Mouse (Mus musculus) brain, embryonic 14.5 days (tissue): ENCODE data around the gene Sf3b1. TPM values are rescaled to one million over a fixed set of nuclear protein-coding genes. Genes with fewer than 3 reads are reported as not detected.
A peak's percentile ranks its signal among the peaks of the same experiment; 100 is the strongest.
"Not testable (repeated sequence)": the region's sequence is repeated elsewhere in the genome, so short reads cannot be mapped to it uniquely, and the experiment has no call there.

Experiments used
- DNase-seq: peaks from one replicate; pipeline ENCODE4 v3.0.0-alpha.2; 2011; ENCODE audit warnings: low read depth
- CTCF ChIP-seq: fragments of 200-500 bp; IDR thresholded peaks from 2 replicates; pipeline ENCODE4 v1.5.1; 2012; ENCODE audit warnings: inconsistent platforms, mild to moderate bottlenecking, moderate library complexity, borderline replicate concordance; ENCODE audit not compliant: insufficient read depth, insufficient read length; ENCODE audit errors: extremely low read depth
- POLR2A ChIP-seq: fragments of 200-500 bp; IDR thresholded peaks from 2 replicates; pipeline ENCODE4 v1.6.1; 2012; ENCODE audit warnings: mild to moderate bottlenecking, inconsistent platforms, borderline replicate concordance; ENCODE audit not compliant: poor library complexity, insufficient read depth, insufficient read length, severe bottlenecking; ENCODE audit errors: extremely low read depth
- polyA plus RNA-seq: library from polyadenylated mRNA; depleted of rRNA; stranded (reverse); fragments of >200 nt; gene quantifications from 2 replicates; pipeline ENCODE4 v1.2.3, GENCODE M21; 2012; rRNA removed

Gene Sf3b1
- polyA plus RNA-seq, result 211 and 222 TPM in 2 replicates

GRCm38 (mm10) chr1:55027253-55027801 lies at the start of gene Sf3b1:
Gene Sf3b1 (minus strand): TSS chr1:55027481.
- TF ChIP-seq POLR2A (no peak; the same call in 1 of the 2 replicates), CTCF (no peak)
- peak; percentile 99 for DNase-seq

GRCm38 (mm10) chr1:55076395-55076743 lies 49.1 kb upstream of the Sf3b1 start:
- no peak for TF ChIP-seq CTCF
- no peak for DNase-seq

DNA sequence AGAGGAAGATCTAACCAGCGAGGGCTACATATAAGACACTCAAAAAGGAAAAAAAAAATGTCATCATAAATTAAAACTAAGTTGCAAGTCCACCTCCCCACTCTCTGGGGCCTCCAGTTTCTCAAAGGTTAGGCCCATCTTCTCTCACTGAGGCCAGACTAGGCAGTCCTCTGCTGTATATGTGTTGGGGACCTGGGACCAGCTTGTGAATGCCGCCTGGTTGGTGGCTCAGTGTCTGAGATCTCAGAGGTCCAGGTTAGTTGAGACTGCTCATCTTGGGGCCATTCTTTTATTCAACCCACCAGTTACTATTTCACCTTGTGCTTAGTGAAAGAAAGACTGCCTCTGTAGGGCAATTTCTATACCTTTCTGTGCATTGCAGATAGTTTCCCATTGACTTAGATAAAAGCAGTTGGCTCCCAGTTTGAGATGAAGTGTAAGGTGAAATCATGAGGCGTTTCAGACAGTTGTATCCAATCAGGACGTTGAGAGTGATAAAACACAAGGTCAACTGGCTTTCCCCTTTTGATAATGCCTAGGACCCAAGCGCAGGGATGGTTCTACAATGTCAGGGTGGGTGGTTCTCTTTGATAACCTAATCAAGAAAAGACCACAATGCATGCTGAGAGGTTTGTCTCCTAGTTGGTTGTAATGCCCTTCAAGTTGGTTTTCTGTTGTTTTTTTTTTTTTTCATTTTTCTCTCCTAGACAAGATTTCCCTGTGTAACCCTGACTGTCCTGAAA lies 48.5 kb upstream of the Sf3b1 start:
- no peak for TF ChIP-seq CTCF
- DNase-seq, result no peak

DNA sequence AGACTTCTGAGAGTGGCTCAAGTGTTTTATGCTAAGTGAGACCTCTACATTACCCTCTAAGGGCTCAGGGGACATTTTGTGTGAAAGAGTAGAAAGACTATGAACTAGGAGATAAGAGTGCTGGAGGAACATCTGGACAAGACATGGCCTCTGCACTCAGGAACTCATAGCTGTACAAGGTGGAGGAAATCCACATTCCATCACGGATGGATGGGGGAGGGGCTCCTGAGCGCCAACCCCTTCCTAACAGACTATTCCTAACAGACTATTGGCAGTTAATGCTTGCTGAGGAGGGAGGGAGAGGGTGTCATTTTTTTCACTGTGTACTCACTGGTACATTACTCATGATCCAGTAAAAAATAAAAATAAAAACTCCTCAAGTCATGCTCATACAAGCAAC lies 47.5 kb upstream of the Sf3b1 start:
- DNase-seq, result no peak
- no peak for TF ChIP-seq POLR2A
- TF ChIP-seq CTCF, result no peak

- not testable (repeated sequence) for DNase-seq
Measured at GRCm38 (mm10) chr1:55072328-55072727, 45.0 kb upstream of the Sf3b1 start.

DNA sequence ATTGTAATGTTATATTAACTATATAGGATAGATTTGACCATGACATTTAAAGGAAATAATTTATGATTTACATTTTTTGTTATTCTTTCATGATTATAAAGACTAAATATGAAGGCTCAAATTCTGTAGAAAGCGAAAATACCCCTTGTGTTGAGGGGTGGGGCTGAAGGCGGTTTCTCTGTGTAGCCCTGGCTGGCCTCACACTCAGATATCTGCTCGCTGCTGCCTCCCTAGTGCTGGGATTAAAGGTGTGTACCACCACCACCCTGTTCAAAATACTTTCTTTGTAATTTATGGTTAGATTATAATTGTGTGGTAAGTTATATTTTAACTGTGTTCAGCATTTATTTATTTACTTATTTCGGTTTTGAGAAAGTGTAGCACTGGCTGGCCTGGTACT lies 34.5 kb upstream of the Sf3b1 start:
- TF ChIP-seq POLR2A (no peak), CTCF (no peak)

GRCm38 (mm10) chr1:55061099-55061498 lies 33.8 kb upstream of the Sf3b1 start:
- DNase-seq, result no peak
- no peak for TF ChIP-seq CTCF
- TF ChIP-seq POLR2A, result no peak

More for the DNA sequence above, 34.5 kb upstream of the Sf3b1 start:
- DNase-seq, result no peak

DNA sequence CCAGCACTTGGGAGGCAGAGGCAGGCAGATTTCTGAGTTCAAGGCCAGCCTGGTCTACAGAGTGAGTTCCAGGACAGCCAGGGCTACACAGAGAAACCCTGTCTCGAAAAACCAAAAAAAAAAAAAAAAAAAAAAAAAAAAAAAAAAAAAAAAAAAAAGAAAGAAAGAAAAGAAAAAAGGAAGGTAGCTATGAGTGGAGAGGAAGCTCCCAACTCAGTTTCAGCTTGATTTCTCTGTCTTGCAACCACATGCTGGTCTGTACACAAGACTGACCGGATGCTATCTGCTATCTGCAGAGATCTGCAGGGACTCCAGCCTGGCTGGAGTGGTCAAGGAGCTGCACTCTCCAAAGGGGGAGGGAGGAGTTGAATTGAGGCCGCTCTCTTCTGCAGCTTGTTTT lies 31.1 kb upstream of the Sf3b1 start:
- not testable (repeated sequence) for DNase-seq

DNA sequence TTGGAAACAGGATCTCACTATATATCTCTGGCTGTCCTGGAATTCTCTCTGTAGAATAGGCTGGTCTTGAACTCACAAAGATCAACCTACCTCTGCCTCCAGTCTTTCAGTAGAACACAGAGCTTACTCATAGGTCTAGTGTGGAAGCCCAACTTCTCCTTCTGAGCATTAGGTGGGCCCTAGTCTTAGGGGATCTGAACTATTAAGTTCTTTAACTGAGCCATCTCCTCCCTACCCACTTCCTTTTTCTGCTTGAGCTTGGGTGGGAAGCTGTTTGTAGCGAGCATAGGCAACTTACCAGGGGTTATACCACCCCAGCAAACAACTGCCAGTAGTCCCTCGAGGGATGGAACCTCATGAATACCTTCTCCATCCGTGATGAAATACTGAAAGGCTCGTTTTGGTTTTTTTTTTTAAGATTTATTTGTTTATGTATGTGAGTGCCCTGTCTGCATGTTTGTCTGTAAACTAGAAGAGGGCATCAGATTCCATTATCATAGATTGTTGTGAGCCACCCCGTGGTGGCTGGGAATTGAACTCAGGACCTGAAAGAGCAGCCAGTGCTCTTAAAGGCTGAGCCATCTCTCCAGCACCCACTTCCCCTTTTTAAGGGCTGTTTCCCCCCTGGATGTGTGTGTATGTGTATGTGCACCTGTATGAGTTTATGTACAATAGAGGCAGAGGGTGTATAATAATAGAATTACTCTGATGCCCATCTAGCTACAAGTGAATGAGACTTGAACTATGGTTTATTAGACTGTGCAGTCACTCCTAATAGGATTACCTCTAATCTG lies 28.2 kb upstream of the Sf3b1 start:
- TF ChIP-seq POLR2A, result no peak
- TF ChIP-seq CTCF, result no peak
- DNase-seq, result no peak

DNA sequence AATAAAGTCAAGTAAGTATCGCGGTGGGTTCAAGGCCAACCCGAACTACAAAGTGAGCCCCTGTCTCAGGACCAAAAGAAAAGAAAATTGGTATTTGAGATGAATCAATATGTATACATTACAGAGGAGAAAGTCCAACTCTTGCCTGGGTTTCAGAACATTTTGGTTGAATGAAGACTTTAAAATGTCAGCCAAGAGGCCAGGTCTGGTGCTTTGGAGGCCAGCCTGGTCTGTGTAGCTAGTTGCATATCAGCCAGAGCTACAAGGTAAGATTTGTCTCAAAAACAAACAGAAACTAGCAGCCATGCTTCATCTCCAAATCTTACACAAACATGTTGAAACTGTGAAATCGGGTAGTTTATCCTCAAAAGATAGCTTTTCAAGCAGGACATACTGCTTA lies 26.3 kb upstream of the Sf3b1 start:
- no peak for TF ChIP-seq POLR2A
- no peak for TF ChIP-seq CTCF
- DNase-seq, result no peak

DNA sequence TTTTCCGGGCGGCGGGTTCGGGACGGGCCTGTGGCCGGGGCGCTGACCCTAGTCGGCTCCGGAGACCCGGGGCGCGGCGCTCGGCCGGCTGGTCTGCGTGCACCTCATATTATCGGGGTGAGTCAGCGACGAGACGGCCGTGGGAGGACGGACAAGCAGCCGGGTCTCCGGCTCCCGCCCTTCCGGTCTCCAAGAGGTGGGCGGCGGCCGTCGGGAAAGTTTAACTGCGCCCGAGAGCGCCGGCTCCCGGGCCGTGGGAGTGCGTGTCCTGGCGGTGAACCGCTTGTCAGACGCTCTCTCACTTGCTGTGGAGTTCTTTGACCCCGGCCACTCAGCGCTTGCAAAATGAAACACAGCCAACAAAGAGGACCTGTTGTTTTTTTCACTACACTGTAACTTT lies 25.7 kb upstream of the Sf3b1 start:
- TF ChIP-seq CTCF (no peak), POLR2A (no peak)

DNA sequence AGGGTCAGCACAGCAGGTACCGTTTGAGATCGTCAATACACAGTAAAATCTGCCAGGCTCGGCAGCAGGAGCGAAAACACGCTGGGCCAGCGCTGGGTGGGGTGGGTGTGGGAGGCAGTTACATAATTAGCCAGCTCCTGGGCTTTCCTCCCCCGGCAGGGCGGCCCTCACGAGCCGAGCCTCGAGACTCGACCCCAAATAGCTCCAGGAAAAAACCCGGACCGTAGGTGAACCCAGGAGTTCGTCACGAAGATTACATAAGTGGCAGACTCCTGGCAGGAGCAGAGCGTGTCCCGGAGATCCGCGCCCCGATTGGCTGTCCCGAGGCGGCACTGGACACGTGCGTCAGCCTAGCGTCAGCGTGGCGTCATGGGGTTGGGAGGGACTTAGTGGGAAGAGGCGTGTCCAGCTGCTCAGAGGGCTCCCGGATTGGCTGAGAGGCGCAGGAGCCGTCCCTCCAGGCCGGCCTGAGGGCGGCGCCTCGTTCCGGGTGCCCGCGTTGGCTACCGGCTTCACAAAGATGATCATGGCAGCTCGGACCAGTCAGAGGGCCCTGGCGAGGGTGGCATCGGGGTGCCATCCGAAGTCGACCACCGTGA lies 25.2 kb upstream of the Sf3b1 start, which contains the start of gene Coq10b:
Gene Coq10b, plus strand, starts transcription at position 416 of the 599 bp plus-strand sequence.
- TF ChIP-seq CTCF (no peak), POLR2A (peak; percentile 24; the same call in 1 of the 2 replicates)
- DNase-seq, result peak; percentile 99

More for the DNA sequence above, 25.7 kb upstream of the Sf3b1 start:
- peak; percentile 49 for DNase-seq

- no peak for DNase-seq
- no peak for TF ChIP-seq CTCF
- no peak for TF ChIP-seq POLR2A
Measured at GRCm38 (mm10) chr1:55051671-55052070, 24.4 kb upstream of the Sf3b1 start.
